Mouse (Mus musculus) liver, embryonic 11.5 days (tissue): ENCODE measurements around the gene Atg4d. TPM values are rescaled to one million over a fixed set of nuclear protein-coding genes. Genes with fewer than 3 reads are reported as not detected.

Experiments used
- ATAC-seq: fragments of 200-750 bp; cut with Nextera tagmentation; replicated peaks from 2 replicates; pipeline ENCODE4 v1.8.0; 2017; ENCODE audit warnings: moderate number of reproducible peaks, mild to moderate bottlenecking, moderate TSS enrichment, moderate library complexity; ENCODE audit not compliant: low FRiP score
- DNase-seq: peaks from one replicate; pipeline ENCODE4 v3.0.0-alpha.2; 2017; ENCODE audit warnings: low spot score
- H3K27ac ChIP-seq: fragments of 300-500 bp; sonication (generic); 2 replicates; pipeline ENCODE4 v1.5.1; 2014; ENCODE audit warnings: mild to moderate bottlenecking, low read depth, low read length, control low read depth
- H3K27me3 ChIP-seq: fragments of 300-500 bp; sonication (generic); replicated peaks from 2 replicates; pipeline ENCODE4 v1.6.1; 2014; ENCODE audit warnings: low read length, mixed read lengths; ENCODE audit not compliant: control insufficient read depth, insufficient read depth
- H3K36me3 ChIP-seq: fragments of 300-500 bp; sonication (generic); 2 replicates; pipeline ENCODE4 v1.6.1; 2014; ENCODE audit warnings: mild to moderate bottlenecking, low read length, moderate library complexity, mixed read lengths; ENCODE audit not compliant: control insufficient read depth, insufficient read depth
- H3K4me1 ChIP-seq: fragments of 300-500 bp; sonication (generic); replicated peaks from 2 replicates; pipeline ENCODE4 v1.6.1; 2014; ENCODE audit warnings: low read length, mixed read lengths; ENCODE audit not compliant: control insufficient read depth, insufficient read depth
- H3K4me2 ChIP-seq: fragments of 300-500 bp; sonication (generic); 2 replicates; pipeline ENCODE4 v1.6.1; 2014; ENCODE audit warnings: mild to moderate bottlenecking, control low read depth, moderate library complexity
- H3K4me3 ChIP-seq: fragments of 300-500 bp; sonication (generic); 2 replicates; pipeline ENCODE4 v1.5.1; 2014; ENCODE audit warnings: low read depth, low read length, control low read depth
- H3K9ac ChIP-seq: fragments of 300-500 bp; sonication (generic); 2 replicates; pipeline ENCODE4 v1.6.1; 2014; ENCODE audit warnings: low read depth, low read length, control low read depth
- H3K9me3 ChIP-seq: fragments of 300-500 bp; sonication (generic); 2 replicates; pipeline ENCODE4 v1.6.1; 2016; ENCODE audit warnings: low read length, inconsistent platforms, mixed read lengths; ENCODE audit not compliant: control insufficient read depth
- WGBS: fragments of 180-500 bp; shearing (Covaris S2); extraction: QIAGEN DNeasy Blood & Tissue Kit; methylation state at CpG from one replicate; pipeline ENCODE4 v1.1.7; 2014; 5-methylcytosine and 5-hydroxymethylcytosine counted together
- polyA plus RNA-seq: library from polyadenylated mRNA; unstranded; fragments of >200 nt; fragmentation: Nextera tagmentation; extraction: Ambion mirVana; gene quantifications from 2 replicates; pipeline ENCODE4 v1.2.1, GENCODE M21; 2014

Atg4d gene
- polyA plus RNA-seq, 1 experiment from 2014 or later = 57.0 TPM

DNA sequence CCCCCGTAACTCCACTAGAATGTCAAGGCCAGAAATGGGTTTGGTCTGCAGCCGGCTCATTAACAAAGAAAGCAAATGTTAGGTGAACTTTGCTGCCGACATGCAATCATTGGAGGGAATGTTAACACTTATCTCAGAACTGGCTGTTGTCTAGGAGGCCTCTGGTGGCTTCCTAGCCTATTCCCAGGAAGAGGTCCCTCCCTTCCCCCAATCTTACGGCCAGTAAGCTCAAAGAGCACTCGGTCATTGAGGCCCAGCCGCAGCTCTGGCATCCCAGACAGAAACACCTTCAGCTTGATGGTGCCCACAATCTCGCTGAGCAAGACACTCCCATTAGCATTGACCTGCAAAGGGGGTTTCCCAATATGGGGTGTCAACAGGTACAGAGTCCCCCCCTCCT, 40.0 kb downstream of the Atg4d start:
- 71% methylated on average over 7 of the region's 7 CpGs for WGBS
- ATAC-seq = no peak
- no peaks in the 10 kb centered on the region for H3K4me1 ChIP-seq

DNA sequence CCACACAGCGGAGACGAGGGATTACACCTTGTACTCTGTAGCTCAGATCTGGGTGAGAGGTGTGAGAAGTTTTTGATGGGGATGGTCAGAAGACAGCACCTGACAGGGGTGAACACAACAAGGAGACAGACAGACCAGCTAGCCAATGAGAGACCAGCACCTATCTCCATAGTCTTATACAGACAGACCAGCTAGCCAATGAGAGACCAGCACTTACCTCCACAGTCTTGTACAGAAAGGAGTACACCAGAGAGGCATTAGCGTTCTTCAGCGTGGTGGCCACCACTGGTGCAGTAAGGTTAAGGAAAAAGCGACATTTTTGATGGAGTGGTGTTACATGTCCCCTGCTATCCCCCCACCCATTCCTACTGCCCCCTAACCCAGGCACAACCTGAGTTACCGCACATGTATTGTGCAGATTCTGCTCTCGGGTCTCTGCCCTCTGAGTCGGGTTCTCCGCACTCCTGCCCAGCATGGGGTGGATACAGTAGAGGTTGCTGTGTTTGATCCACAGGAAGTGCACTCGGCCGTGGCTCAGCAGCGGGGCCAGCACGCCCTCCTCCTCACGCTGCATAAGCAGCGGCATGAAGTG, 44.2 kb downstream of the Atg4d start:
- Histone ChIP-seq H3K4me2 (peak overlapping the region; percentile 31), H3K9me3 (no peaks in the 10 kb centered on the region), H3K9ac (no peak overlapping the region), H3K4me1 (peaks cover 4% of the 10 kb centered on the region), H3K36me3 (no peaks in the 10 kb centered on the region), H3K27ac (no peak overlapping the region), H3K4me3 (no peak overlapping the region), H3K27me3 (peaks cover 15% of the 10 kb centered on the region)
- 65% methylated on average over 15 of the region's 15 CpGs for WGBS
- 0 out of 2 replicates have a peak, but pooled peaks have one; percentile 30 for ATAC-seq
- no peak for DNase-seq

More for the DNA sequence above, 40.0 kb downstream of the Atg4d start:
- Histone ChIP-seq H3K4me2 (no peak overlapping the region), H3K27me3 (no peaks in the 10 kb centered on the region), H3K9ac (no peak overlapping the region), H3K36me3 (no peaks in the 10 kb centered on the region), H3K9me3 (no peaks in the 10 kb centered on the region), H3K27ac (no peak overlapping the region), H3K4me3 (no peak overlapping the region)
- no peak for DNase-seq

DNA sequence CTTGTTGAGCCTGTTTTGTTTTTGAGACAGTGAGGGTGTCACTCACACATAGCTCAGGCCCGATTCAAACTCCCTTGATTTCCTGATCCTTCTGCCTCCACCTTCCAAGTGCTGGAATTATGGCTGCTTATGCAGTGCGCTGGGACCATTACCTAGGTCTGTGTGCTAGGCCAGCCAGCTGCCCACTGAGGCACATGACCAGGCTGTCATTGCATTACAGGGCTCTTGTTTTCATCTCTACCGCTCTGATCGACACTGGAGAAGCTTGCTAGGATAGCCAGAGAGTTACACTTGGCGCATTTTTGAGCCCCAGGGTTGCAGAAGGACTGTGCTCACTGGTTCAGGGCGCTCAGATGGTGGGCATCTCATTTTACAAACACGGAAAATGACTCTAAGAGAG, 46.6 kb downstream of the Atg4d start:
- WGBS = 39% methylated on average over 7 of the region's 7 CpGs
- no peaks in the 10 kb centered on the region for H3K9me3 ChIP-seq
- peak overlapping the region; percentile 18; the same call in 1 of the 2 replicates for H3K4me3 ChIP-seq
- peaks cover 16% of the 10 kb centered on the region for H3K4me1 ChIP-seq
- no peak overlapping the region for H3K4me2 ChIP-seq
- ATAC-seq (no peak), DNase-seq (no peak)
- no peaks in the 10 kb centered on the region for H3K36me3 ChIP-seq
- peaks cover 15% of the 10 kb centered on the region for H3K27me3 ChIP-seq
- no peak overlapping the region for H3K9ac ChIP-seq
- no peak overlapping the region for H3K27ac ChIP-seq

DNA sequence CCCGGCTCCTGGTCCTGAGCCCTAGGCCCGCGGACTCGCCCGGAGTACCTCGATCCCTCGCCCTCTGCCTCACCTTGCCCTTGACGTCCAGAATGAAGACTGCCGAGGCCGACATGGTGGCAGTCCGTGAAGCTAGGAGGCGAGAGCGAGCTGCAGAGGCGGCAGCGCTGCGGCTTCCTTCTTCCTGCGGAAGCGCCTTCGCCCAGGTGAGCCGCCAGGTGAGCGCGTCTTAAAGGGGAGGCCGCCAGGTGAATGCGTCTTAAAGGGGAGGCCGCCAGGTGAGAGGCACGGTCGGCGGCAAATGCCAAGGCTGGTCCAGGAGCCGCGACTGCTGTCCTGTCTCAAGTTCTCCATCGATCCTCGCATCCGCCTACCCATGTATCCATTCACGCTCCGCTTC, 47.0 kb downstream of the Atg4d start, which contains the start of gene Ap1m2:
Gene Ap1m2, minus strand, starts transcription at position 204 of the 400 bp plus-strand sequence.
- Histone ChIP-seq H3K27ac (no peak within 1 kb of the TSS), H3K36me3 (no peaks in the 10 kb centered on the region), H3K27me3 (peaks cover 15% of the 10 kb centered on the region), H3K9me3 (no peaks in the 10 kb centered on the region), H3K4me2 (0 out of 2 replicates have a peak within 1 kb of the TSS, but pooled peaks have one; percentile 11), H3K4me1 (peaks cover 16% of the 10 kb centered on the region), H3K9ac (no peak within 1 kb of the TSS), H3K4me3 (peak within 1 kb of the TSS; percentile 18; the same call in 1 of the 2 replicates)
- ATAC-seq = no peak
- 21% methylated on average over 35 of the region's 35 CpGs for WGBS
- DNase-seq = no peak

DNA sequence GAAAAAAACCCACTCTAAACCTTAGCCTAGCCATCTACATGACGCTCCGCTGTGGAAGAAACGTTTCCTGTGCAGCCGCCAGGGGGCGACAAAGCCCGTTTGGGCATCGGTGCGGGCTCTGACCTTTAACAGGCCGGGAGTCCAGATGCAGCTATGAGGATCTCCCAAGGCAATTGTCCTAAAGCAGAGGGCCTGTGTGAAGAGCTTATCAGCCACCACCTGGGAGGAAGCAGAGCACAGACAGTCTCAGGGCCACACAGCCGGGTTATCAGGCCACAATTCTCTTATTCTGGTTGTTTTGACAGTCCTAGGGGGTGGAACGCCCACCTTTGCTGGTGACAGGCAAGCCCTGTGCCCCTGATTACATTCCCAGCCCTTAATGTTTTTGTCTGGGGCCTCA, 48.3 kb downstream of the Atg4d start:
- H3K27ac ChIP-seq = no peak overlapping the region
- 5% methylated on average over 11 of the region's 11 CpGs for WGBS
- no peaks in the 10 kb centered on the region for H3K36me3 ChIP-seq
- 0 out of 2 replicates have a peak overlapping the region, but pooled peaks have one; percentile 10 for H3K4me2 ChIP-seq
- ATAC-seq = peak; percentile 94
- no peak overlapping the region for H3K4me3 ChIP-seq
- peaks cover 16% of the 10 kb centered on the region for H3K4me1 ChIP-seq
- no peak overlapping the region for H3K9ac ChIP-seq
- peaks cover 15% of the 10 kb centered on the region for H3K27me3 ChIP-seq
- DNase-seq = peak; percentile 91
- no peaks in the 10 kb centered on the region for H3K9me3 ChIP-seq

DNA sequence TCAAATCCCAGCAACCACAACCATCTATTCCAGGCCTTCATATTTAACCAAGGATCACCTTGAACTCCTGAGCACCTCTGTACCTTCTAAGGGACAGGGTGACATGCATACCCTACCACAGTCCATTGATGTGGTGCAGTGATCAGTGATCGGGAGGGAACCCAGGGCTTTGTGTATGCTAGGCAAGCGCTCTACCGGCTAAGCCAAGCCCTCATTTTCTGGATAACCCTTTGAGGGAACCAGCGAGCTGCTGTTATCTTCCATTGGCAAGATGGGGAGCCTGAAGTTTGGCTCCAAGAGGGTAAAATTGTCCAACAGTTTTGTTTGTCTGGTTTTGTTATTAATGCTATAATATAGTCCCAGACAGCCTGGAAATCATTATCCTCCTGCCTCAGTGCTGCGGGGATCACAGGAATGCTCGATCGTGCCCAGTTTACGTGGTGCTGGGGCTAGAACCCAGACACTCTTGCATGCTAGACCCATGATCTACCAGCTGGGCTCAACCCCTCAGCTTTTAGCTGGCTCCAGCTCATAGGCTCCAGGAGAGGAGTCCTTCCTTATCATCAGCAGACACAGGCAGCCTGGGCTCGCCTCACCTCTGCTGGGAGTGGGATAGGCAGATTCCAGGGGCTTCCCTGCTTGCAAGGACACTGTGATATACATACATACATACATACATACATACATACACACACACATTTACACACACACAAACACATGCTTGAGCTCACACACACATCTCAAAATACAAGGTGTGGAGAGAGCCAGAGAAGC, 49.5 kb downstream of the Atg4d start:
- 64% methylated on average over 9 of the region's 9 CpGs for WGBS
- 0 out of 2 replicates have a peak overlapping the region, but pooled peaks have one; percentile 5 for H3K4me3 ChIP-seq
- peak overlapping the region; percentile 40 for H3K4me2 ChIP-seq
- ATAC-seq (peak; percentile 84), DNase-seq (no peak)
- peaks cover 19% of the 10 kb centered on the region for H3K4me1 ChIP-seq
- H3K36me3 ChIP-seq = no peaks in the 10 kb centered on the region
- peaks cover 15% of the 10 kb centered on the region for H3K27me3 ChIP-seq
- no peak overlapping the region for H3K9ac ChIP-seq
- peak overlapping the region; percentile 71 for H3K27ac ChIP-seq
- no peaks in the 10 kb centered on the region for H3K9me3 ChIP-seq

DNA sequence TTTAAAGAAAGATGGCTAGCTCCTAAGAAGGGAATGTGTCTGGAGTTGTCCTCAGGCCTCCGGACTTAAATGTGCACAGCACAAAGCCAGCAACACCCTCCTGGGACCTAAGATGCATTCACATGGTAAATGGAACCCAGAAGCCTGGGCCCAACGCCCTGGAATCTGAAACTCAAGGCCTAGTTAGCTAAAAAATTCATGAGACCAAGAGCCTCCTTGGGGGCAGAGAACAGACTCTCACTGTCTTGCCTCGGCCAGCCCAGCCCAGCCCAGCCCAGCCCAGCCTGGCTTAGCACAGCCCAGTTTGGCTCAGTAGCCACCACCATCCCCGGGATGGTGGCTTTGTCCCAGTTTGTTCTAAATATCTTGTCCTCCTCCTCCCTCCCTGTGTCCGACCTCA, 50.3 kb downstream of the Atg4d start:
- Histone ChIP-seq H3K9ac (no peak overlapping the region), H3K4me2 (no peak overlapping the region), H3K27me3 (peaks cover 15% of the 10 kb centered on the region), H3K4me1 (peaks cover 22% of the 10 kb centered on the region), H3K4me3 (no peak overlapping the region), H3K9me3 (no peaks in the 10 kb centered on the region), H3K36me3 (no peaks in the 10 kb centered on the region), H3K27ac (no peak overlapping the region)
- WGBS = 50% methylated on average over 5 of the region's 5 CpGs
- DNase-seq (no peak), ATAC-seq (no peak)

DNA sequence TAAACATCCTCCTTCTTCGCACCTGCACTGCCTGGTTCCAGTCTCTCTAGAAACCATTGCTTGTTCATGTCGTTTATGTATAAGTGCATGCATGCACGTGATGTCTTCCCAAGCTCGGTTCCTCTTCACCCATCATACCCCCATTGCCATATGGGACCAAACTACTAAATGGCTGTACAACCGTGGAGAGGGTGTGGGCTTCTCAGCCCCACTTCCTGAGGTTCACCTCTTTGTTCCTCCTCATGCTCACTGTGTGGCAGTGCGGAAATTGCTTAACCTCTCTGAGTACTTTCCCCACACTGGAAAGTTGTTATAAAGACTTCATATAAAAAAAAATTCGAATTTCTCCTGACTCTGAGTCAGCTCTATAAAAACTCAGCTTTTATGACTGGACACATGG, 51.6 kb downstream of the Atg4d start:
- no peak for DNase-seq
- H3K9me3 ChIP-seq = no peaks in the 10 kb centered on the region
- WGBS = 70% methylated on average over 7 of the region's 7 CpGs

More for the DNA sequence above, 51.6 kb downstream of the Atg4d start:
- H3K9ac ChIP-seq = no peak overlapping the region
- no peak overlapping the region for H3K27ac ChIP-seq
- peaks cover 11% of the 10 kb centered on the region for H3K27me3 ChIP-seq
- no peak for ATAC-seq
- no peak overlapping the region for H3K4me3 ChIP-seq
- no peak overlapping the region for H3K4me2 ChIP-seq
- H3K36me3 ChIP-seq = no peaks in the 10 kb centered on the region
- H3K4me1 ChIP-seq = peaks cover 28% of the 10 kb centered on the region
